Mouse (Mus musculus): ENCODE results near the gene Rpl29. TPM values are rescaled to one million over a fixed set of nuclear protein-coding genes. Genes with fewer than 3 reads are reported as not detected.
A peak's percentile ranks its signal among the peaks of the same experiment; 100 is the strongest.

The Rpl29 gene
- total RNA-seq, 2 experiments from 2014 or later, result 278 to 331 TPM

DNA sequence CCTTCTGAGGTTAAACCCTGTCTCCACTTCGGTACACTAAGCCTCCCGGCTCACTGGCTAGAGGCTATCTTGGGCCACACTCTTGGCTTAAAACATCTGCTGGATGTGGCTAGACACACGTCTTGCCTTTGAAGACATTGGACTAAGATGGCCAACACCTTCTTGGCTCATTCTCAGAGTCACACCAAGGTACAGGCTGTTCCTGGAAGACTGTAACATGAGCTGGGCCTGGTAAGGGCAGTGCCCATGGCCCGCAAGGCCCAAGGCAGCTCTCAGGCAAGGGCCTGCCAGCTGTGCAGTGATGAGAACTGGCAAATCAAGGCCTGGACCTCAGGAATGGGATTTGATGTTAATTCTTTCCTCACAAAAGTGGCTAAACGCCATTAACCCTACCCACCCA is 15.6 kb upstream of the Rpl29 start:
- intact Hi-C loops (cut with DNase I), result no loop called here
- DNase-seq (ENCODE audit: low spot score in 2 of 2), result no peak

DNA sequence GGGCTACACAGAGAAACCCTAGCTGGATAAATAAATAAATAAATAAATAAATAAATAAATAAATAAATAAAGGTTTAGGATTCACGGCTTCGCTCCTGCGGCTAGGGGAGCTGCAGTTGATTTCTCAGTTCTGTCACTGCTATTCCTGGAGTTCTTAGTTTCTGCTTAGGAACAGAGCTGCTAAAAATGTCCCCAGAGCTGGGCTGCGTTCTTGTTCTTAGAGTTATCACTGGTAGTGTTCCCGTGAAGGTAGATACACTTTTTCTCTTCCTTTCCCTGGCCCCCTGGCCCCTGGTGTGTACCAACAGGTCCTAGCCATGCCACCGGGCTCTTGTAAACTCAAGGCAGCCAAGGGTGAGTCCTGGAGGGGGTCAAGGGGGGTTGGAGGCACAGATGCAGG is 12.4 kb upstream of the Rpl29 start:
- intact Hi-C loops (cut with DNase I), result no loop called here
- DNase-seq (ENCODE audit: low spot score in 2 of 2), result no peak

DNA sequence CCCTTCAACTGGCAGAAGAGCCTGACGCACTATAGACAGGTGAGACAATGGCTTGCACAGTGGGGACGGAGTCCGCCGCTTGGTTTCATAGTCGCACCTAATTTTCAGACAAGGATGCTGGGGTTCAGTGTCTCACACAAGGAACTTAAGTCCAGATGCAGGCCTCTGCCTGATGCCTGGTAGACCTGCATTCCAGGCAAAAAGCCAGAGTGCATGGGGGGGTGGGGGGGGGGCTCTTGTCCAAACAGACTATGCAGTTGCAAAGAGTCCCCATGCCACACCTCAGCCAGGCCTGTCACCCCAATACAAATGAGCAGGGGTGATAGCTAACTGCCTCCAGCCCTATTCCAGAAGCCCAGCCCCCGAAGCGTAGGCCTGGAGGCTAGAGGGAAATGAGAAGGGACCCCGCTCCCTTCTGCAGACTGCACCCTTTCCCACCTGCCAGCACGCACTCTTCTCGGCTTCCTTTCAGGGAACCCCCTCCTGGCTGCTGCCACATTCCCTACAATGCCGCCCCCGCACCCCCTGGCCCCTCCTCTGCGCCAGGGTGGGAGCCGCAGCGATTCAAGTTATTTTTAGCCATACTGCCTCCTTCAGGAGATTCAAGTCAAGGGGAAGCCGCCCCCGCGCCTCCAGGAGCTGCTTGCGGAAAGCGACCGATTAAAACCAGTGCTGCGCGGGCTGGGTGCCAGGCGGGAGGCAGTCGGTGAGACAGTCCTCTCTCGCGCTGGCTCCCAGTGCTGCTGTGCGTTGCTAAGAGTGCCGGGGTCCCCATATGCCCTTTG is 11.2 kb upstream of the Rpl29 start:
- intact Hi-C loops (cut with DNase I), result loop anchor here (1.0 to 2.0 kb wide), 2 partner anchors 50 to 117 kb away; partner anchors contain the start of gene Dusp7
- peak; percentile 94 to 96 for DNase-seq (ENCODE audit: low spot score in 2 of 2)

DNA sequence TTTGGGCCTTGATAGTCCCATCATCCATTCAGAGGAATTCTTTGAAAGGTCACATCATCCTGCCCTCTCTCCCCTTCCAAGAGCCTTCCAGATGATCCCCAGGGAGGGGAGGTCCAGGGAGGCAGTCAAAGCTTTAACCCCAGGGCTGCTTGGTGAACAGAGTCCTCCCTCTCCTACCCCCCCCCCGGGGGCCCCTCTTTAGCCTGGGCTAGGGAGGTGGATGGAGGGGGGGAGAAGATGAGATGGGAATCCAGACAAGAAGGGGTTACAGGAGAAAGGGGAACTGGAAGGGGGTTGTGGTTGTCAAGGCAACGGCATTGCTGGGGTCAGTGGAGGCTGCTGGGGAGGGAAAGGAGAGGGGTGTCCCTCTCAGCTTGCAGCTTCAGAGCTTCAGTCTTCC is 8.6 kb upstream of the Rpl29 start:
- intact Hi-C loops (cut with DNase I), result loop anchor here (1.0 kb wide), 2 partner anchors 114 to 131 kb away; no protein-coding TSS in a partner anchor
- DNase-seq (ENCODE audit: low spot score in 2 of 2), result no peak

DNA sequence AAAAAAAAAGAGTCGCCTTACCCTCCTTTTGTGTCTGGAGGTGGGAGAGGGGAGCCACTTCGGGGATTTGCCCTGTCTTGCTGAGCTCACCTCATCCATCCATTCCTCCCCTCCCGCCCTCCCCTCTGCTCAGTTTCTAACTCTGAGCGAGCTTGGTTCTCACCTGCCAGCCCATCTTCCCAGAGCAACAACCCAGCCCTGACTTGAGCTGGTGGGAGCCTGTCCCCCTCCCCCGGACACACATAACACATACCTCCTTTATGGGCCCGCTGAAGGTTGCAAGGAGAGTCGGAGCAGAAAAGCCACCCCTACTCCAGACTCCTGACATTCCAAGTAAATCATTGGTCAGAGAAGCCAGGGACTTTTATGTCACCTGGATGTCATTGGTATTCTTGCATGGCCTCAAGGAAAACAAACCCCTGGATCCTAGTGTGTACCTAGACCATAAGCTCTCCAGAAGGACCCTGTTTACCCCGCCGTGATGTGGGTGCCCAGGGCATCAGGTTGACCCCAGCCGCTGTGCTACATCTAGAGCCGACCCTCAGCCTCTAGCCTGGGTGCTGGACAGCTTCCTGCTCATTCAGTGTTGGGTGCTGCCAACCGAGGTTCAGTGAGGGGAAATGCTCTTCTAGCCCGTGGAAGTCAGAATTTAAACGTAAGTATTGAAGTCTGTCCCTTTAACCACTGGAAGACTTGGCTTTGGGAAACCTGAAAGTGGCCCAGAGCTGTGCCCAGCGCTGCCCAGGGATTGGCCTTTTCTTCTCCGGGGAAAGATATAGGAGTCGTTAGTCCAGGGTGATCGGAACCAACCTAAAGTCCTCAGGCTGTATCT is 8.0 kb upstream of the Rpl29 start:
- DNase-seq (ENCODE audit: low spot score in 2 of 2), result no peak
- intact Hi-C loops (cut with DNase I), result loop anchor here (1.0 kb wide), 2 partner anchors 115 to 132 kb away; no protein-coding TSS in a partner anchor

DNA sequence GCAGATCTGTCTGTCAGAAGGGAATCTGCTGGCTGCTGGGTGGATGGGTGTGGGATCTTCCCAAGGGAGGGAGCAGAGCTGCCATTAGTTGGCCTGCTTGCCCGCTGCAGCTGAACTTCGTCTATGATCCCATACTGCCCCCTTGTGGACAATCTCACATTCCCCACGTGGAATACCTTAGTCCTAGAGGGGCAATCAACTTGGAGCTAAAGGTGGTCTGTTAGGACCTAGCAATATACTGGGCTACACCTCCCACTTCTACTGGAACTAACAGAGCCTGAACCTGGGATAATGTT is 7.4 kb upstream of the Rpl29 start:
- intact Hi-C loops (cut with DNase I), result loop anchor here (1.0 kb wide), 2 partner anchors 116 to 133 kb away; no protein-coding TSS in a partner anchor
- peak; percentile 80 to 88 for DNase-seq (ENCODE audit: low spot score in 2 of 2)

DNA sequence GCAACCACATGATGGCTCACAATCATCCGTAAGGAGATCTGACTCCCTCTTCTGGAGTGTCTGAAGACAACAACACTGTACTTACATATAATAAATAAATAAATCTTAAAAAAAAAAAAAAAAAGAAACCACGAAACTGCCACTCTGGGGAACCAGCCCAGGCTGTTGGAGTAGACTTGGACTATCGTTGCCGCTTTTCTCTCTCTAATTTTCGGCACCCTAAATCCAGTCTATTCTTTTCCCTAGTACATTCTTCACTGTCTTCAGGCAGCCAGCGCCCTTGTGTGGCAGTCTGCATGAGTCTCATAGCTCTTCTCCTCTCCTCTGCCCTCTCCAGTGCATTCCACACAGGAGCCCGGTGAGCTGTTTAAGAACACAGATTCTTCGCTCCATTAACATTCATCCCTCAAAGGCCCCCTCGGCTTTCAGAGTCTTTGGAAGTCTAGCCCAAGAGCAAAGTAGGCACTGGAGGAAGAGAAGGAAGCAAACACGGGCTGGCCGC is 484 bp upstream of the Rpl29 start:
- DNase-seq (ENCODE audit: low spot score in 2 of 2), result peak in 1 of 2 experiments; percentile 38
- intact Hi-C loops (cut with DNase I), result loop anchor here (2.0 kb wide), 1 partner anchor 48 kb away; the partner anchor contains the start of gene Parp3

DNA sequence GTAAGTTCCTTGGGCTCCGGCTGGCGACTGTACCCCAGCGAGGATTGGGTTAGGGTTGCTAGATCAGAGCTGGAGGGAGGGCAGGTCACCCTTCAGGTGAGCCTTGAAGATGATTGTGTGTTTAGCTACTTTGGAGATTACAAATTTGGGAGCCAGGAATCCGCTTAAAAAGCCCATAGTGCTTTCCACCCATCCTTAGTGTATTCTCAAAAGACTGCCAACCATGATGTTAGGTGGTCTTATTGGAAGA is 686 bp downstream of the Rpl29 start:
- intact Hi-C loops (cut with DNase I), result no loop called here
- DNase-seq (ENCODE audit: low spot score in 2 of 2), result no peak

DNA sequence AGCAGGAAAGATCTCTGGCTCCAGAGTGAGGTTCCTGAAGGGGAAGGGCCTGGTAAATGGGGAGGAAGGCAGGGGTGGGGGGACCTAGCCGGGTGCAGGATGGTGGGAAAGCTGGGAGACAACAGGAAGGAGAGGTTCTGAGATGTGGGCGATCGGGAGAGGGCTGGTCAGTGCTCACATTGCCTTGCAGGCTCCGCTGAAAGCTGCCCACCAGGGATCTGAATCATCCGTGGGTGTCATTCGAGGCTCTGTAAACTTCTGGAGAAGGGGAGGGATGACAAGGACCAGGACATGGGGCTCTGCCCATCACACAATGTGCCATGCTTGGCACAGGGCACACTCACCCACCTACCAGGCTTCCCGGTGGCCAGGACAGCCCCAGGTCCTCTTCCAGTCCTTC is 4.1 kb downstream of the Rpl29 start:
- intact Hi-C loops (cut with DNase I), result no loop called here
- DNase-seq (ENCODE audit: low spot score in 2 of 2), result no peak

DNA sequence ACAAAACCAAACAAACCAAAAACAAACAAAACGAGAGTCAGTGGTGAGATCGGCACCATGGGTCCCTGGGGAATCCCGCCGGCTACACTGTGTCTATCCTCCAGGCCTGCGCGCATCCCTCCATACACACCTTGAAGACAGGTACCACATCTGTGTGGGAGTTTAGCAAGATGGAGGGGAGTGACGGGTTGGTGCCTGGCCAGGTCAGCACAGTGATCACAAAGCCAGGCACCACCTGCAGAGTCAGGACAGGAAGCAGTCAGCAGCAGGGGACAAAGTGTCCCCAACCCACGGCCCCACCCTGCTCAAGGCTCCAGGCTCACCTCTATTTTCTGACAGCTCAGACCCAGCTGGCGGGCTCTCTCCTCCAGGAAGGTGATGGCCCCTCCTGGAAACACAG is 7.3 kb downstream of the Rpl29 start:
- no peak for DNase-seq (ENCODE audit: low spot score in 2 of 2)
- intact Hi-C loops (cut with DNase I), result no loop called here

DNA sequence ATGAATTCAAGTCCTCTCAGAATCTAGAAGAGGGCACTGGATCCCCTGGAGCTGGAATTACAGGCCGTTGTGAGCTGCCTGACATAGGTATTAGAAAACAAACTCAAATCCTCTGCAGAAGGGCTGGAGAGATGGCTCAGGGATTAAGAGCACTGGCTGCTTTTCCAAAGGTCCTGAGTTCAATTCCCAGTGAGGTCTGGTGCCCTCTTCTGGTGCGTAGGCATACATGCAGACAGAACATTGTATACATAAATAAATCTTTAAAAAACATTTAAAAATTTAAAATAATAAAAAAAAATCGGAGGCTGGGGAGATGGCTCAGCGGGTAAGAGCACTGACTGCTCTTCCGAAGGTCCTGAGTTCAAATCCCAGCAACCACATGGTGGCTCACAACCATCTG is 13.4 kb downstream of the Rpl29 start:
- no peak for DNase-seq (ENCODE audit: low spot score in 2 of 2)
- intact Hi-C loops (cut with DNase I), result no loop called here

DNA sequence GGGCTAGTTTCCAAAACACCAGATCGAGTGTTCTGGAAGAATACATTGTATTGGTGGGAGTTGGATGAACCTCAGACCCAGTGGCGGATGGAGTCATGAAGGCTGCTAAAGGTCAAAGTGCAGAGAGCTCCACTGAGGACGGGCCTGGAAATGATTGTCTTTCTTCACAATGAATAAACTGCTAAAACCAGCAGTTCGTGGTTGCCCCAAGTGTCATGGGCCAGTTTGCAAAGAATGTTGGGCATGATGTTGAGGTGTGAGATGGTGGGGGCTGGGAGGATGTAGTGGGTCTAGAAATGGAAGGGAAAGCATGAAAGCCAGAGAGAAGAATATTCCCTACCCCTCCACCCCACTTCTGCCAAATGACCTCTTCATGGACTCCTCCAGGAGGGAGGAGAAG is 15.6 kb downstream of the Rpl29 start:
- DNase-seq (ENCODE audit: low spot score in 2 of 2), result no peak
- intact Hi-C loops (cut with DNase I), result no loop called here

DNA sequence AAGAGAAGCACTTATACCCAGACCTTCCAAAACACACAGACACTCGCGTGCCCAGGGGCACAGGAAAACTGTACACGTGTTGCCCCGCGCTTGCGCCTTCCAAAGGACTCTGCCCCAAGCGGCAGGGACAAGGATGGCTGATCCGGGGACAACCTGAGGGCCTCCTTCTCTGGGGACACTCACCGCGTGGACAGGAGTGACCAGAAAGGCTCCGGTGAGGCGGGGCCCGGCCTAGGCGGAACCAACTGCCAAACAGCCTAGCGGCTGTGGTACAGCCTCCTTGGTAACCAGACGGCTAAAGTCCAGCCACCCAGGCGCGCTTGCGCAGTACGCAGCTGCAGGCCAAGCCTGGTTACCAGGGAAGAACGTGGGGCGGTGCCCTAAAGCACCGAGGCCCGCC is 18.1 kb downstream of the Rpl29 start, which contains the start of the genes Abhd14b and Abhd14a:
Gene Abhd14b, plus strand, starts transcription at position 112 of the 400 bp plus-strand sequence.
Gene Abhd14a, minus strand, starts transcription at position 331 of the 400 bp plus-strand sequence.
- DNase-seq (ENCODE audit: low spot score in 2 of 2), result peak; percentile 91 to 93

DNA sequence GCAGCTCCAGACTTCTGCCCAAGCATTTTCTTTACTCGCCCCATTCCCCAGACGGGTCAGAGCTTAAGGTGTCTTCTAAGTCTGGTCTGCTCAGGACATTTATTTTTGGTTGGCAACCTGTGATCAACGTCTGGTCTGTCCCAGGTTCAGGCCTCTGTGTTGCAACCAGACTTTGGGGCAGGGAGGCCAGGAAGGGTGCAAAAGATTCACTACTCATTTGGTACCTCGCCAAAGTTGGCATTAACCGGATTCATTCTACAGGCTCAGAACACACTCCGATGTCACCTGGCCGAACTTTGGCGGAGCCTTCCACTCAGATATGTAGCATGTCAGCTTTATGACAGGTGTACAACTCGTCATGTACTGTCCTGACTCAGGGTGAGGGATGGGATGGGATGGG is 18.7 kb downstream of the Rpl29 start:
- DNase-seq (ENCODE audit: low spot score in 2 of 2), result no peak
- intact Hi-C loops (cut with DNase I), result loop anchor here (2.0 kb wide), 1 partner anchor 29 kb away; the partner anchor contains the start of gene Parp3

More for the DNA sequence above, 18.1 kb downstream of the Rpl29 start, which contains the start of the genes Abhd14b and Abhd14a:
- intact Hi-C loops (cut with DNase I), result no loop called here

DNA sequence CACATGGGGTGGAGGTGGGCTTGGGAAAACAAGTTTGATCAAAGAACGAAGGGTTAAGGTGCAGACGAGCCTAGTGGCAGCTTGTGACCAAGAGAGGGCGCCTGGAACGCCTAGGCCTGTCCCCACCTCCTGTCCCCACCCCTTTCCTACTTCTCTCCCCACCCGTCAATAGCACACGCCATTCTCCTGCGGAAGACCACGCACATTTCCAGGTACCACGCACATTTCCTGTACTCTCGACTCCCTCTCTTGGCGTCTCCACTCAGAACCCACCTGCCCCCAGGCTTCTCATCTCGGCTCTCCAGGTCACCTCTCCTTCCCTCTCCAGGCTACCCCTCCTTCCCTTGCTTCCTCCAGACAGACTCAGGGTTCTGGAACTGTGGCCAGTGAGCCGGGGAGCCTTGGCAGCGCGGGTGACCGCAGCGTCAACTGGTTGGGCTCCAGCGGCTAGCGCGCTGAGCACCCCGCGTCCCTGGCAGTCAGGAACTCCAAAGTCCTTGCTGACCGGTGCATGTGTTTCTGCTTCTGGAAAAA is 19.3 kb downstream of the Rpl29 start:
- peak; percentile 72 to 74 for DNase-seq (ENCODE audit: low spot score in 2 of 2)
- intact Hi-C loops (cut with DNase I), result loop anchor here (2.0 kb wide), 1 partner anchor 28 kb away; the partner anchor contains the start of gene Parp3

DNA sequence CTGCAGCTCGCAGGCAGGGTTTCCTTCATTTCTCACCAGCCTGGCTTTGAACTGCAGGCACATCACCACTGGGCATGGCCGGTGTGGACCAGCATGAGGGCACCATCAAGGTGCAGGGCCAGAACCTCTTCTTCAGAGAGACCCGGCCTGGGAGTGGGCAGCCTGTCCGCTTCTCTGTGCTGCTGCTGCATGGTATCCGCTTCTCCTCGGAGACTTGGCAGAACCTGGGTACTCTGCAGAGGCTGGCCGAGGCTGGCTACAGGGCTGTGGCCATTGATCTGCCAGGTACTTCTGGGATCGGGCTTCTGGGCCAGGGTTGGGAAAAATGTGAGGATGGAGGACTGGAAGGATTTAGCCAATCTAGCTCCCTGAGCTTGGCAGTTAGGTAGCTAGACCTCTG is 20.7 kb downstream of the Rpl29 start:
- DNase-seq (ENCODE audit: low spot score in 2 of 2), result no peak
- intact Hi-C loops (cut with DNase I), result loop anchor here (2.0 kb wide), 1 partner anchor 27 kb away; the partner anchor contains the start of gene Parp3

DNA sequence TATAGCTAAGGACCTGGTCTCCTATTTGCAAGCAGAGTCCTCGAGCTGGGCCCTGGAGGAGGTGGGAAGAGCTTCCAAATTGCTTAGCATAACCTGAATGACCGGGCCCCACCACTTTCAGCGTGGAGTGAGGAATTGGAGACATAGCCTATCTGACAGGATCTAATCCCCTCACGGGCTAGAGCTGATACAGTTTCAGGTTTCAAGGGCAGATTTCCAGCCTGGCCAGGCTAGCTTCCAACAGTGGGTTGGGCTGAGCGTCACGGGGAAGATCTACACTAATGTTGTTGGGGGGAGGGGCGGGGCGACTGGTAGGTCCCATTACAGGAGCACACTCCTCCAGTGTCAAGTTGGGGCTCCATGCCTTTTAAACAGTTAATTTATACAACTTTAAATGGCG is 21.4 kb downstream of the Rpl29 start:
- intact Hi-C loops (cut with DNase I), result no loop called here
- no peak for DNase-seq (ENCODE audit: low spot score in 2 of 2)

DNA sequence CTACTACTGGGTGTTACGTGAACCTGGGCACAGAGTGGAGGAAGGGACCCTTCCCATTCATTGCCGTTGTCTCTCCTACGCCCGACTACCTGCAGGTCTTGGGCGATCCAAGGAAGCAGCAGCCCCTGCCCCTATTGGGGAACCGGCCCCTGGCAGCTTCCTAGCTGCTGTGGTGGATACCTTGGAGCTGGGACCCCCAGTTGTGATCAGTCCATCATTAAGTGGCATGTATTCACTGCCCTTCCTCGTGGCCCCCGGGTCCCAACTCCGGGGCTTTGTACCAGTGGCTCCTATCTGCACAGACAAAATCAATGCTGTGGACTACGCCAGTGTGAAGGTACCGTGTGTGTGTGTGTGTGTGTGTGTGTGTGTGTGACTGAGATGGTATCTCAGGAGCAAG is 22.0 kb downstream of the Rpl29 start:
- intact Hi-C loops (cut with DNase I), result no loop called here

DNA sequence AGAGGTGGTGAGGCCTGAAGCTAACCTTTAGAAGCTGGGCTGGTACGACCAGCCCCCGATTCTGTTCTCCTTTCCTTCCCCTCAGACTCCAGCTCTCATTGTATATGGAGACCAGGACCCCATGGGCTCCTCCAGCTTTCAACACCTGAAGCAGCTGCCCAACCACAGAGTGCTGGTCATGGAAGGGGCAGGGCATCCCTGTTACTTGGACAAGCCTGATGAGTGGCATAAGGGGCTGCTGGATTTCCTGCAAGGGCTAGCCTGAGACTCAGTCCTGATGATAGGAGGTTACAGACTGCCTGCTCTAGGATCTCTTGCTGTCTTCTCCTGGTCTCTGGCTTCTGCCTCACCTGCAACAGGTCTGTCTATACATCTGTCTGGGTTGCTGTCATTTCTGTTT is 22.6 kb downstream of the Rpl29 start:
- intact Hi-C loops (cut with DNase I), result no loop called here
- DNase-seq (ENCODE audit: low spot score in 2 of 2), result no peak

More for the DNA sequence above, 22.0 kb downstream of the Rpl29 start:
- no peak for DNase-seq (ENCODE audit: low spot score in 2 of 2)

DNA sequence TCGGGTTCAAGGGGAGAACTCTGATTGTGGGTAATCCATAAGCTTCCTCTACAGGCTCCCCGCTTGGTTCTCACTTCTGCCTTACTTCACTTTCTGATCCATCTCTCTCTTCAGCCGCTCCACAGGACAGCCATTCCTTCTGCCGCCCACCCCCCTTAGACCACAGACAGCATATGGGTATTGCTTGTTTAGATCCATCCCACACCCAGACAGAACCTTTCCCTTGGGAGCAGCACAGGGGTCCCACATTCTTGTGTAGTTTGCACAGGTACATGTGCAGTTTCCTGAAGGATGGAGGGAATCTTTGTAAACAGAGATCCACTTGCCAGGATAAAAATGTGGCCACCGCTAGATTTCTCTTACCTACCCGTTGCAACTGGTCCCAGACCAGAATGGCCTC is 23.1 kb downstream of the Rpl29 start:
- intact Hi-C loops (cut with DNase I), result no loop called here
- DNase-seq (ENCODE audit: low spot score in 2 of 2), result no peak

Data from left cerebral cortex, postnatal 36 days (tissue).